Mouse (Mus musculus): ENCODE results near the gene Clp1. TPM values are rescaled to one million over a fixed set of nuclear protein-coding genes. Genes with fewer than 3 reads are reported as not detected.

The Clp1 gene
- polyA plus RNA-seq, 1 experiment from 2014 or later, result 39.9 TPM

GRCm38 (mm10) chr2:84695007-84695695 lies 32.0 kb downstream of the Clp1 start:
- H3K4me3 ChIP-seq (replicated peaks), result no peak overlapping the region
- WGBS, result 93% methylated on average over 5 of the region's 5 CpGs
- no peak overlapping the region for H3K9ac ChIP-seq
- H3K27ac ChIP-seq, result no peak overlapping the region
- ATAC-seq (ENCODE audit: low FRiP score), result no peak
- no peaks in the 10 kb centered on the region for H3K4me1 ChIP-seq
- H3K4me2 ChIP-seq, result no peak overlapping the region
- no peaks in the 10 kb centered on the region for H3K9me3 ChIP-seq
- no peaks in the 10 kb centered on the region for H3K27me3 ChIP-seq
- H3K36me3 ChIP-seq (replicated peaks), result peaks cover 65% of the 10 kb centered on the region

GRCm38 (mm10) chr2:84690050-84690449 lies 37.1 kb downstream of the Clp1 start:
- no peaks in the 10 kb centered on the region for H3K9me3 ChIP-seq
- no peak for ATAC-seq (ENCODE audit: low FRiP score)
- H3K27me3 ChIP-seq, result no peaks in the 10 kb centered on the region
- H3K4me2 ChIP-seq, result no peak overlapping the region
- no peak overlapping the region for H3K27ac ChIP-seq
- peaks cover 91% of the 10 kb centered on the region for H3K36me3 ChIP-seq (replicated peaks)
- H3K9ac ChIP-seq, result no peak overlapping the region
- WGBS, result 92% methylated on average over 12 of the region's 12 CpGs
- no peak overlapping the region for H3K4me3 ChIP-seq (replicated peaks)
- no peaks in the 10 kb centered on the region for H3K4me1 ChIP-seq

GRCm38 (mm10) chr2:84688080-84688844 lies 38.9 kb downstream of the Clp1 start:
- no peak for ATAC-seq (ENCODE audit: low FRiP score)
- Histone ChIP-seq H3K27me3 (no peaks in the 10 kb centered on the region), H3K4me2 (no peak overlapping the region), H3K4me3 (replicated peaks) (no peak overlapping the region), H3K9me3 (no peaks in the 10 kb centered on the region), H3K36me3 (replicated peaks) (peaks cover 87% of the 10 kb centered on the region), H3K27ac (no peak overlapping the region), H3K9ac (no peak overlapping the region), H3K4me1 (no peaks in the 10 kb centered on the region)
- 87% methylated on average over 2 of the region's 2 CpGs for WGBS

GRCm38 (mm10) chr2:84682605-84683183 lies 44.5 kb downstream of the Clp1 start:
- Histone ChIP-seq H3K27ac (no peak overlapping the region), H3K4me1 (peaks cover 10% of the 10 kb centered on the region), H3K27me3 (no peaks in the 10 kb centered on the region), H3K9me3 (no peaks in the 10 kb centered on the region), H3K9ac (no peak overlapping the region), H3K36me3 (replicated peaks) (peaks cover 39% of the 10 kb centered on the region), H3K4me2 (no peak overlapping the region), H3K4me3 (replicated peaks) (no peak overlapping the region)
- no peak for ATAC-seq (ENCODE audit: low FRiP score)
- 88% methylated on average over 6 of the region's 6 CpGs for WGBS

GRCm38 (mm10) chr2:84679016-84679415 lies 48.1 kb downstream of the Clp1 start, which contains the start of gene Tmx2:
TSS of gene Tmx2 (minus strand) at chr2:84679140.
- Histone ChIP-seq H3K4me2 (peak within 1 kb of the TSS; percentile 80), H3K9ac (peak within 1 kb of the TSS; percentile 85), H3K27me3 (no peaks in the 10 kb centered on the region), H3K36me3 (replicated peaks) (peaks cover 24% of the 10 kb centered on the region), H3K9me3 (no peaks in the 10 kb centered on the region), H3K4me3 (replicated peaks) (peak within 1 kb of the TSS; percentile 84), H3K4me1 (peaks cover 17% of the 10 kb centered on the region), H3K27ac (0 out of 2 replicates have a peak within 1 kb of the TSS, but pooled peaks have one; percentile 27)
- WGBS, result 19% methylated on average over 8 of the region's 8 CpGs
- ATAC-seq (ENCODE audit: low FRiP score), result no peak

GRCm38 (mm10) chr2:84677968-84678880 lies 48.9 kb downstream of the Clp1 start, which contains the start of the genes Gm28635 and Med19:
TSS of gene Gm28635 (minus strand) at chr2:84678041.
TSS of gene Med19 (plus strand) at chr2:84678402.
- H3K4me2 ChIP-seq, result peak within 1 kb of the TSS; percentile 80
- ATAC-seq (ENCODE audit: low FRiP score), result peak; percentile 100
- H3K9me3 ChIP-seq, result no peaks in the 10 kb centered on the region
- peak within 1 kb of the TSS; percentile 84 for H3K4me3 ChIP-seq (replicated peaks)
- under 1% methylated on average over 44 of the region's 44 CpGs for WGBS
- peaks cover 17% of the 10 kb centered on the region for H3K4me1 ChIP-seq
- H3K27ac ChIP-seq, result peak within 1 kb of the TSS; percentile 68
- H3K27me3 ChIP-seq, result no peaks in the 10 kb centered on the region
- H3K36me3 ChIP-seq (replicated peaks), result peaks cover 30% of the 10 kb centered on the region
- H3K9ac ChIP-seq, result peak within 1 kb of the TSS; percentile 85

GRCm38 (mm10) chr2:84677270-84677967 lies 49.7 kb downstream of the Clp1 start:
- WGBS, result 10% methylated on average over 22 of the region's 22 CpGs

More at GRCm38 (mm10) chr2:84677270-84677967, 49.7 kb downstream of the Clp1 start:
- peaks cover 33% of the 10 kb centered on the region for H3K36me3 ChIP-seq (replicated peaks)
- no peaks in the 10 kb centered on the region for H3K27me3 ChIP-seq
- peak overlapping the region; percentile 68 for H3K27ac ChIP-seq
- ATAC-seq (ENCODE audit: low FRiP score), result peak; percentile 34
- H3K9ac ChIP-seq, result peak overlapping the region; percentile 68
- H3K4me3 ChIP-seq (replicated peaks), result peak overlapping the region; percentile 84
- H3K4me1 ChIP-seq, result peaks cover 17% of the 10 kb centered on the region
- H3K4me2 ChIP-seq, result peak overlapping the region; percentile 61
- no peaks in the 10 kb centered on the region for H3K9me3 ChIP-seq

MicroRNAs within 50 kb of the gene (microRNA counts, 519-probe panel; counts per million panel counts)
- microRNA mmu-miR-130a, result 7,336 counts per million, percentile 93 among the panel's probes with 10 or more counts

Small RNA genes within 50 kb of the gene (microRNA-seq; reads per million reads assigned to microRNA genes)
- 38,498 reads per million, percentile 99 among the genes with 10 or more reads in this experiment for gene Mir130a

Other genes with a start within 250 kb of the Clp1 start
- gene Ctnnd1, start 76.6 kb downstream of the Clp1 start, polyA plus RNA-seq (2016; fragmentation: Nextera tagmentation; extraction: Ambion mirVana), result 52.6 and 53.6 TPM in 2 replicates
- 0.33 and 0.49 TPM in 2 replicates for gene Btbd18, start 68.3 kb downstream of the Clp1 start, polyA plus RNA-seq (2016; fragmentation: Nextera tagmentation; extraction: Ambion mirVana)
- 448 and 458 TPM in 2 replicates for gene Selenoh, start 56.6 kb downstream of the Clp1 start, polyA plus RNA-seq (2016; fragmentation: Nextera tagmentation; extraction: Ambion mirVana)
- gene Gm28635, start 49.3 kb downstream of the Clp1 start, polyA plus RNA-seq (2016; fragmentation: Nextera tagmentation; extraction: Ambion mirVana), result not detected in 2 replicates
- 55.0 and 59.3 TPM in 2 replicates for gene Med19, start 48.9 kb downstream of the Clp1 start, polyA plus RNA-seq (2016; fragmentation: Nextera tagmentation; extraction: Ambion mirVana)
- gene Tmx2, start 48.2 kb downstream of the Clp1 start, polyA plus RNA-seq (2016; fragmentation: Nextera tagmentation; extraction: Ambion mirVana), result 175 and 177 TPM in 2 replicates
- 28.1 and 31.4 TPM in 2 replicates for gene Zdhhc5, start 12.2 kb downstream of the Clp1 start, polyA plus RNA-seq (2016; fragmentation: Nextera tagmentation; extraction: Ambion mirVana)
- gene Ypel4, start 6.7 kb upstream of the Clp1 start, polyA plus RNA-seq (2016; fragmentation: Nextera tagmentation; extraction: Ambion mirVana), result 18.7 and 19.6 TPM in 2 replicates
- gene Gm19426, start 16.3 kb upstream of the Clp1 start, polyA plus RNA-seq (2016; fragmentation: Nextera tagmentation; extraction: Ambion mirVana), result 9.4 and 10.2 TPM in 2 replicates
- 27.6 and 30.3 TPM in 2 replicates for gene Serping1, start 48.1 kb upstream of the Clp1 start, polyA plus RNA-seq (2016; fragmentation: Nextera tagmentation; extraction: Ambion mirVana)
- 30.0 and 30.5 TPM in 2 replicates for gene Ube2l6, start 71.5 kb upstream of the Clp1 start, polyA plus RNA-seq (2016; fragmentation: Nextera tagmentation; extraction: Ambion mirVana)
- gene Smtnl1, start 95.3 kb upstream of the Clp1 start, polyA plus RNA-seq (2016; fragmentation: Nextera tagmentation; extraction: Ambion mirVana), result not detected in 2 replicates
- gene Timm10, start 99.6 kb upstream of the Clp1 start, polyA plus RNA-seq (2016; fragmentation: Nextera tagmentation; extraction: Ambion mirVana), result 36.7 and 42.3 TPM in 2 replicates
- 11.4 and 14.4 TPM in 2 replicates for gene Slc43a1, start 111.5 kb upstream of the Clp1 start, polyA plus RNA-seq (2016; fragmentation: Nextera tagmentation; extraction: Ambion mirVana)
- 5.2 and 7.9 TPM in 2 replicates for gene Rtn4rl2, start 159.4 kb upstream of the Clp1 start, polyA plus RNA-seq (2016; fragmentation: Nextera tagmentation; extraction: Ambion mirVana)
- 10.1 and 11.3 TPM in 2 replicates for gene Slc43a3, start 209.2 kb upstream of the Clp1 start, polyA plus RNA-seq (2016; fragmentation: Nextera tagmentation; extraction: Ambion mirVana)

All from forebrain, embryonic 12.5 days (tissue).